Mouse (Mus musculus): ENCODE data around the gene Ttc9. TPM values are rescaled to one million over a fixed set of nuclear protein-coding genes. Genes with fewer than 3 reads are reported as not detected.

Gene Ttc9
- 0.75 and 0.93 TPM in 2 replicates for polyA plus RNA-seq (2012; rRNA removed)

GRCm38 (mm10) chr12:81630915-81631660, at the start of gene Ttc9:
Gene Ttc9 (plus strand): TSS chr12:81631249.
- no peak for DNase-seq (ENCODE audit: low read depth, low spot score)
- WGBS = under 1% methylated on average over 81 of the region's 82 CpGs

GRCm38 (mm10) chr12:81594902-81595671, 36.0 kb upstream of the Ttc9 start, which contains the start of gene Med6:
Gene Med6 (minus strand): TSS chr12:81595008.
- DNase-seq (ENCODE audit: low read depth, low spot score) = peak; percentile 79
- WGBS = 2% methylated on average over 36 of the region's 36 CpGs

- WGBS = 60% methylated on average over 8 of the region's 8 CpGs
Measured at GRCm38 (mm10) chr12:81596547-81597262, 34.3 kb upstream of the Ttc9 start.

GRCm38 (mm10) chr12:81604995-81605784, 25.9 kb upstream of the Ttc9 start:
- DNase-seq (ENCODE audit: low read depth, low spot score) = no peak
- WGBS = 52% methylated on average over 5 of the region's 5 CpGs

More at GRCm38 (mm10) chr12:81596547-81597262, 34.3 kb upstream of the Ttc9 start:
- no peak for DNase-seq (ENCODE audit: low read depth, low spot score)

- no peak for DNase-seq (ENCODE audit: low read depth, low spot score)
Measured at GRCm38 (mm10) chr12:81609445-81609844, 21.6 kb upstream of the Ttc9 start.

- no peak for DNase-seq (ENCODE audit: low read depth, low spot score)
- 86% methylated on average over 6 of the region's 6 CpGs for WGBS
Measured at GRCm38 (mm10) chr12:81615807-81616206, 15.2 kb upstream of the Ttc9 start.

GRCm38 (mm10) chr12:81616980-81617379, 14.1 kb upstream of the Ttc9 start:
- DNase-seq (ENCODE audit: low read depth, low spot score) = no peak
- 20% methylated on average over 7 of the region's 7 CpGs for WGBS

GRCm38 (mm10) chr12:81619302-81619701, 11.7 kb upstream of the Ttc9 start:
- 7% methylated on average over 5 of the region's 5 CpGs for WGBS
- DNase-seq (ENCODE audit: low read depth, low spot score) = peak; percentile 29

- DNase-seq (ENCODE audit: low read depth, low spot score) = no peak
- 59% methylated on average over 4 of the region's 4 CpGs for WGBS
Measured at GRCm38 (mm10) chr12:81623377-81623776, 7.7 kb upstream of the Ttc9 start.

- WGBS = 75% methylated on average over 12 of the region's 12 CpGs
- no peak for DNase-seq (ENCODE audit: low read depth, low spot score)
Measured at GRCm38 (mm10) chr12:81626226-81626861, 4.7 kb upstream of the Ttc9 start.

GRCm38 (mm10) chr12:81627426-81627825, 3.6 kb upstream of the Ttc9 start:
- WGBS = 55% methylated on average over 6 of the region's 6 CpGs
- no peak for DNase-seq (ENCODE audit: low read depth, low spot score)

GRCm38 (mm10) chr12:81628091-81628490, 3.0 kb upstream of the Ttc9 start:
- DNase-seq (ENCODE audit: low read depth, low spot score) = no peak
- WGBS = 67% methylated on average over 4 of the region's 4 CpGs

- WGBS = 1% methylated on average over 16 of the region's 16 CpGs
- no peak for DNase-seq (ENCODE audit: low read depth, low spot score)
Measured at GRCm38 (mm10) chr12:81630520-81630914, 532 bp upstream of the Ttc9 start.

GRCm38 (mm10) chr12:81631661-81632401, 782 bp downstream of the Ttc9 start:
- 6% methylated on average over 31 of the region's 31 CpGs for WGBS
- DNase-seq (ENCODE audit: low read depth, low spot score) = no peak

- 90% methylated on average over 2 of the region's 2 CpGs for WGBS
- no peak for DNase-seq (ENCODE audit: low read depth, low spot score)
Measured at GRCm38 (mm10) chr12:81633246-81633645, 2.2 kb downstream of the Ttc9 start.

GRCm38 (mm10) chr12:81640656-81641055, 9.6 kb downstream of the Ttc9 start:
- no peak for DNase-seq (ENCODE audit: low read depth, low spot score)
- WGBS = 36% methylated on average over 5 of the region's 5 CpGs

- 69% methylated on average over 11 of the region's 11 CpGs for WGBS
- DNase-seq (ENCODE audit: low read depth, low spot score) = no peak
Measured at GRCm38 (mm10) chr12:81642361-81643082, 11.5 kb downstream of the Ttc9 start.

- WGBS = 84% methylated on average over 6 of the region's 6 CpGs
- no peak for DNase-seq (ENCODE audit: low read depth, low spot score)
Measured at GRCm38 (mm10) chr12:81646811-81647210, 15.8 kb downstream of the Ttc9 start.
